Mouse (Mus musculus) macrophage (primary cell): ENCODE measurements around the gene Ppp2r5d. TPM values are rescaled to one million over a fixed set of nuclear protein-coding genes. Genes with fewer than 3 reads are reported as not detected.
A peak's percentile ranks its signal among the peaks of the same experiment; 100 is the strongest.

ENCODE experiments used
- H3K27ac ChIP-seq: fragments of 350-480 bp; formaldehyde crosslinking; 2 replicates; pipeline ENCODE4 v1.9.0; 2021
- H3K36me3 ChIP-seq: fragments of 350-480 bp; formaldehyde crosslinking; 2 replicates; pipeline ENCODE4 v1.9.0; 2021; ENCODE audit errors: inconsistent target
- H3K4me3 ChIP-seq: fragments of 350-480 bp; formaldehyde crosslinking; 2 replicates; pipeline ENCODE4 v1.9.0; 2021; ENCODE audit errors: inconsistent target
- H3K79me2 ChIP-seq: fragments of 350-480 bp; formaldehyde crosslinking; 2 replicates; pipeline ENCODE4 v1.9.0; 2021; ENCODE audit errors: inconsistent target
- WGBS: methylation state at CpG from one replicate; pipeline ENCODE4 v1.1.7; 2026; ENCODE audit warnings: inconsistent platforms; ENCODE audit not compliant: missing documents; 5-methylcytosine and 5-hydroxymethylcytosine counted together
- polyA plus RNA-seq: library from polyadenylated mRNA; stranded (reverse); fragments of 250-400 nt; gene quantifications from 3 replicates; pipeline ENCODE4 v1.2.4, GENCODE M21; 2018; ENCODE audit warnings: inconsistent platforms

The Ppp2r5d gene
- polyA plus RNA-seq, 1 experiment from 2014 or later, result 43.0 TPM

GRCm38 (mm10) chr17:46703971-46704886 is 682 bp downstream of the Ppp2r5d start:
- Histone ChIP-seq H3K79me2 (peaks cover 40% of the 10 kb centered on the region), H3K27ac (no peak overlapping the region), H3K4me3 (peak overlapping the region; percentile 53), H3K36me3 (no peaks in the 10 kb centered on the region)
- WGBS, result 7% methylated on average over 40 of the region's 41 CpGs

- H3K27ac ChIP-seq, result no peak overlapping the region
- peaks cover 43% of the 10 kb centered on the region for H3K79me2 ChIP-seq
- WGBS, result 97% methylated on average over 5 of the region's 5 CpGs
- no peaks in the 10 kb centered on the region for H3K36me3 ChIP-seq
- H3K4me3 ChIP-seq, result no peak overlapping the region
Measured at GRCm38 (mm10) chr17:46702506-46702905, 2.4 kb downstream of the Ppp2r5d start.

GRCm38 (mm10) chr17:46702100-46702499 is 2.8 kb downstream of the Ppp2r5d start:
- 97% methylated on average over 12 of the region's 12 CpGs for WGBS

GRCm38 (mm10) chr17:46701489-46701888 is 3.4 kb downstream of the Ppp2r5d start:
- Histone ChIP-seq H3K27ac (no peak overlapping the region), H3K4me3 (no peak overlapping the region), H3K79me2 (peaks cover 49% of the 10 kb centered on the region), H3K36me3 (no peaks in the 10 kb centered on the region)
- WGBS, result 89% methylated on average over 12 of the region's 12 CpGs

More at GRCm38 (mm10) chr17:46702100-46702499, 2.8 kb downstream of the Ppp2r5d start:
- no peak overlapping the region for H3K27ac ChIP-seq
- peaks cover 45% of the 10 kb centered on the region for H3K79me2 ChIP-seq
- H3K36me3 ChIP-seq, result no peaks in the 10 kb centered on the region
- H3K4me3 ChIP-seq, result no peak overlapping the region

- Histone ChIP-seq H3K4me3 (no peak overlapping the region), H3K79me2 (peaks cover 52% of the 10 kb centered on the region), H3K27ac (no peak overlapping the region), H3K36me3 (no peaks in the 10 kb centered on the region)
- 97% methylated on average over 3 of the region's 3 CpGs for WGBS
Measured at GRCm38 (mm10) chr17:46699912-46700311, 5.0 kb downstream of the Ppp2r5d start.

GRCm38 (mm10) chr17:46699245-46699644 is 5.7 kb downstream of the Ppp2r5d start:
- no peaks in the 10 kb centered on the region for H3K36me3 ChIP-seq
- H3K4me3 ChIP-seq, result no peak overlapping the region
- H3K27ac ChIP-seq, result no peak overlapping the region
- 95% methylated on average over 5 of the region's 5 CpGs for WGBS
- peaks cover 51% of the 10 kb centered on the region for H3K79me2 ChIP-seq

GRCm38 (mm10) chr17:46698515-46698914 is 6.4 kb downstream of the Ppp2r5d start:
- H3K36me3 ChIP-seq, result no peaks in the 10 kb centered on the region
- 91% methylated on average over 6 of the region's 6 CpGs for WGBS

GRCm38 (mm10) chr17:46694517-46695063 is 10.3 kb downstream of the Ppp2r5d start:
- Histone ChIP-seq H3K4me3 (no peak overlapping the region), H3K27ac (no peak overlapping the region), H3K79me2 (peaks cover 12% of the 10 kb centered on the region; the same call in 1 of the 2 replicates), H3K36me3 (no peaks in the 10 kb centered on the region)
- WGBS, result 93% methylated on average over 1 of the region's 1 CpGs

More at GRCm38 (mm10) chr17:46698515-46698914, 6.4 kb downstream of the Ppp2r5d start:
- Histone ChIP-seq H3K79me2 (peaks cover 44% of the 10 kb centered on the region), H3K27ac (no peak overlapping the region), H3K4me3 (no peak overlapping the region)

- Histone ChIP-seq H3K27ac (no peak overlapping the region), H3K79me2 (peaks cover 2% of the 10 kb centered on the region; the same call in 1 of the 2 replicates), H3K4me3 (no peak overlapping the region), H3K36me3 (peaks cover 12% of the 10 kb centered on the region; the same call in 1 of the 2 replicates)
- 100% methylated on average over 2 of the region's 2 CpGs for WGBS
Measured at GRCm38 (mm10) chr17:46691390-46691789, 13.5 kb downstream of the Ppp2r5d start.

GRCm38 (mm10) chr17:46690665-46691064 is 14.2 kb downstream of the Ppp2r5d start:
- Histone ChIP-seq H3K27ac (no peak overlapping the region), H3K36me3 (peaks cover 18% of the 10 kb centered on the region), H3K4me3 (no peak overlapping the region), H3K79me2 (no peaks in the 10 kb centered on the region; the same call in 1 of the 2 replicates)
- WGBS, result 99% methylated on average over 11 of the region's 12 CpGs

GRCm38 (mm10) chr17:46685913-46686312 is 19.0 kb downstream of the Ppp2r5d start:
- Histone ChIP-seq H3K36me3 (peaks cover 45% of the 10 kb centered on the region), H3K79me2 (peaks cover 6% of the 10 kb centered on the region; the same call in 1 of the 2 replicates), H3K4me3 (no peak overlapping the region), H3K27ac (no peak overlapping the region)
- 88% methylated on average over 6 of the region's 6 CpGs for WGBS

- Histone ChIP-seq H3K4me3 (no peak overlapping the region), H3K79me2 (peaks cover 33% of the 10 kb centered on the region), H3K36me3 (peaks cover 48% of the 10 kb centered on the region), H3K27ac (no peak overlapping the region)
- WGBS, result 95% methylated on average over 16 of the region's 16 CpGs
Measured at GRCm38 (mm10) chr17:46682654-46683389, 22.1 kb downstream of the Ppp2r5d start.

- Histone ChIP-seq H3K79me2 (peaks cover 42% of the 10 kb centered on the region), H3K4me3 (peak overlapping the region; percentile 82), H3K36me3 (peaks cover 50% of the 10 kb centered on the region), H3K27ac (peak overlapping the region; percentile 57)
- 32% methylated on average over 12 of the region's 12 CpGs for WGBS
Measured at GRCm38 (mm10) chr17:46681466-46682118, 23.3 kb downstream of the Ppp2r5d start.

- WGBS, result 2% methylated on average over 47 of the region's 49 CpGs
Measured at GRCm38 (mm10) chr17:46680760-46681373, 24.0 kb downstream of the Ppp2r5d start, which contains the start of gene Klhdc3. Klhdc3 (minus strand) TSS chr17:46680914.

More at GRCm38 (mm10) chr17:46680760-46681373, 24.0 kb downstream of the Ppp2r5d start, which contains the start of gene Klhdc3:
- Histone ChIP-seq H3K36me3 (peaks cover 52% of the 10 kb centered on the region), H3K79me2 (peaks cover 42% of the 10 kb centered on the region), H3K27ac (peak within 1 kb of the TSS; percentile 57), H3K4me3 (peak within 1 kb of the TSS; percentile 82)
